Mouse (Mus musculus): ENCODE measurements around the gene Egf. TPM values are rescaled to one million over a fixed set of nuclear protein-coding genes. Genes with fewer than 3 reads are reported as not detected.

Egf gene
- polyA plus RNA-seq, 1 experiment from 2014 or later = 0.54 TPM

GRCm38 (mm10) chr3:129698882-129699281 is 56.2 kb downstream of the Egf start:
- DNase-seq (ENCODE audit: low spot score) = no peak

GRCm38 (mm10) chr3:129698365-129698764 is 56.8 kb downstream of the Egf start:
- no peaks in the 10 kb centered on the region for H3K4me1 ChIP-seq (ENCODE audit: insufficient read depth, low read depth, low read length)
- TF ChIP-seq CTCF (IDR thresholded peaks at IDR 0.05) = no peak
- no peak for TF ChIP-seq EP300 (IDR thresholded peaks at IDR 0.05)
- DNase-seq (ENCODE audit: low spot score) (no peak), ATAC-seq (no peak)
- no peaks in the 10 kb centered on the region for H3K9me3 ChIP-seq (ENCODE audit: low read length)
- no peak overlapping the region for H3K9ac ChIP-seq (replicated peaks; ENCODE audit: low read depth)
- H3K4me3 ChIP-seq (ENCODE audit: low read depth, low read length) = no peak overlapping the region
- H3K36me3 ChIP-seq (ENCODE audit: insufficient read depth, low read length) = no peaks in the 10 kb centered on the region
- H3K27ac ChIP-seq (ENCODE audit: low read length) = no peak overlapping the region
- H3K27me3 ChIP-seq (replicated peaks; ENCODE audit: insufficient read depth, low read length) = no peaks in the 10 kb centered on the region
- H3K4me2 ChIP-seq (replicated peaks; ENCODE audit: low read depth, low read length) = no peak overlapping the region
- WGBS = 86% methylated on average over 6 of the region's 6 CpGs

More at GRCm38 (mm10) chr3:129698882-129699281, 56.2 kb downstream of the Egf start:
- no peak overlapping the region for H3K9ac ChIP-seq (replicated peaks; ENCODE audit: low read depth)
- no peaks in the 10 kb centered on the region for H3K9me3 ChIP-seq (ENCODE audit: low read length)
- H3K4me1 ChIP-seq (ENCODE audit: insufficient read depth, low read depth, low read length) = no peaks in the 10 kb centered on the region
- TF ChIP-seq CTCF (IDR thresholded peaks at IDR 0.05) (no peak), EP300 (IDR thresholded peaks at IDR 0.05) (no peak)
- H3K27ac ChIP-seq (ENCODE audit: low read length) = no peak overlapping the region
- WGBS = 64% methylated on average over 8 of the region's 8 CpGs
- no peak overlapping the region for H3K4me3 ChIP-seq (ENCODE audit: low read depth, low read length)
- no peaks in the 10 kb centered on the region for H3K27me3 ChIP-seq (replicated peaks; ENCODE audit: insufficient read depth, low read length)
- no peak overlapping the region for H3K4me2 ChIP-seq (replicated peaks; ENCODE audit: low read depth, low read length)
- no peaks in the 10 kb centered on the region for H3K36me3 ChIP-seq (ENCODE audit: insufficient read depth, low read length)
- no peak for ATAC-seq

GRCm38 (mm10) chr3:129697691-129698090 is 57.4 kb downstream of the Egf start:
- H3K9me3 ChIP-seq (ENCODE audit: low read length) = no peaks in the 10 kb centered on the region
- H3K27me3 ChIP-seq (replicated peaks; ENCODE audit: insufficient read depth, low read length) = no peaks in the 10 kb centered on the region
- TF ChIP-seq EP300 (IDR thresholded peaks at IDR 0.05) (no peak), CTCF (IDR thresholded peaks at IDR 0.05) (no peak)
- H3K4me1 ChIP-seq (ENCODE audit: insufficient read depth, low read depth, low read length) = no peaks in the 10 kb centered on the region
- H3K4me2 ChIP-seq (replicated peaks; ENCODE audit: low read depth, low read length) = no peak overlapping the region
- DNase-seq (ENCODE audit: low spot score) (no peak), ATAC-seq (no peak)
- no peak overlapping the region for H3K27ac ChIP-seq (ENCODE audit: low read length)
- no peak overlapping the region for H3K9ac ChIP-seq (replicated peaks; ENCODE audit: low read depth)
- no peaks in the 10 kb centered on the region for H3K36me3 ChIP-seq (ENCODE audit: insufficient read depth, low read length)
- 63% methylated on average over 10 of the region's 10 CpGs for WGBS
- H3K4me3 ChIP-seq (ENCODE audit: low read depth, low read length) = no peak overlapping the region

GRCm38 (mm10) chr3:129695943-129696342 is 59.2 kb downstream of the Egf start:
- no peak overlapping the region for H3K4me3 ChIP-seq (ENCODE audit: low read depth, low read length)
- WGBS = 77% methylated on average over 8 of the region's 8 CpGs
- ATAC-seq = no peak

GRCm38 (mm10) chr3:129693581-129693980 is 61.5 kb downstream of the Egf start:
- ATAC-seq (no peak), DNase-seq (ENCODE audit: low spot score) (no peak)
- H3K36me3 ChIP-seq (ENCODE audit: insufficient read depth, low read length) = no peaks in the 10 kb centered on the region
- TF ChIP-seq CTCF (IDR thresholded peaks at IDR 0.05) (no peak), EP300 (IDR thresholded peaks at IDR 0.05) (no peak)
- no peak overlapping the region for H3K9ac ChIP-seq (replicated peaks; ENCODE audit: low read depth)
- no peak overlapping the region for H3K4me2 ChIP-seq (replicated peaks; ENCODE audit: low read depth, low read length)
- no peaks in the 10 kb centered on the region for H3K27me3 ChIP-seq (replicated peaks; ENCODE audit: insufficient read depth, low read length)
- no peaks in the 10 kb centered on the region for H3K4me1 ChIP-seq (ENCODE audit: insufficient read depth, low read depth, low read length)
- no peak overlapping the region for H3K27ac ChIP-seq (ENCODE audit: low read length)
- WGBS = 89% methylated on average over 4 of the region's 4 CpGs
- H3K9me3 ChIP-seq (ENCODE audit: low read length) = no peaks in the 10 kb centered on the region
- H3K4me3 ChIP-seq (ENCODE audit: low read depth, low read length) = no peak overlapping the region

More at GRCm38 (mm10) chr3:129695943-129696342, 59.2 kb downstream of the Egf start:
- Histone ChIP-seq H3K27ac (ENCODE audit: low read length) (no peak overlapping the region), H3K9me3 (ENCODE audit: low read length) (no peaks in the 10 kb centered on the region), H3K9ac (replicated peaks; ENCODE audit: low read depth) (no peak overlapping the region), H3K36me3 (ENCODE audit: insufficient read depth, low read length) (no peaks in the 10 kb centered on the region), H3K27me3 (replicated peaks; ENCODE audit: insufficient read depth, low read length) (no peaks in the 10 kb centered on the region), H3K4me2 (replicated peaks; ENCODE audit: low read depth, low read length) (no peak overlapping the region), H3K4me1 (ENCODE audit: insufficient read depth, low read depth, low read length) (no peaks in the 10 kb centered on the region)
- no peak for DNase-seq (ENCODE audit: low spot score)
- TF ChIP-seq EP300 (IDR thresholded peaks at IDR 0.05) (no peak), CTCF (IDR thresholded peaks at IDR 0.05) (no peak)

GRCm38 (mm10) chr3:129692816-129693215 is 62.3 kb downstream of the Egf start:
- no peak overlapping the region for H3K9ac ChIP-seq (replicated peaks; ENCODE audit: low read depth)
- ATAC-seq (no peak), DNase-seq (ENCODE audit: low spot score) (no peak)
- no peaks in the 10 kb centered on the region for H3K27me3 ChIP-seq (replicated peaks; ENCODE audit: insufficient read depth, low read length)
- H3K9me3 ChIP-seq (ENCODE audit: low read length) = no peaks in the 10 kb centered on the region
- H3K4me2 ChIP-seq (replicated peaks; ENCODE audit: low read depth, low read length) = no peak overlapping the region
- H3K27ac ChIP-seq (ENCODE audit: low read length) = no peak overlapping the region
- H3K4me1 ChIP-seq (ENCODE audit: insufficient read depth, low read depth, low read length) = no peaks in the 10 kb centered on the region
- H3K4me3 ChIP-seq (ENCODE audit: low read depth, low read length) = no peak overlapping the region
- no peaks in the 10 kb centered on the region for H3K36me3 ChIP-seq (ENCODE audit: insufficient read depth, low read length)
- WGBS = 54% methylated on average over 16 of the region's 16 CpGs
- no peak for TF ChIP-seq EP300 (IDR thresholded peaks at IDR 0.05)
- no peak; the same call in 1 of the 2 replicates for TF ChIP-seq CTCF (IDR thresholded peaks at IDR 0.05)

GRCm38 (mm10) chr3:129687429-129687828 is 67.7 kb downstream of the Egf start:
- no peaks in the 10 kb centered on the region for H3K4me1 ChIP-seq (ENCODE audit: insufficient read depth, low read depth, low read length)
- no peaks in the 10 kb centered on the region for H3K27me3 ChIP-seq (replicated peaks; ENCODE audit: insufficient read depth, low read length)
- ATAC-seq (no peak), DNase-seq (ENCODE audit: low spot score) (no peak)
- no peak overlapping the region for H3K4me2 ChIP-seq (replicated peaks; ENCODE audit: low read depth, low read length)
- TF ChIP-seq EP300 (IDR thresholded peaks at IDR 0.05) (no peak), CTCF (IDR thresholded peaks at IDR 0.05) (no peak)
- H3K27ac ChIP-seq (ENCODE audit: low read length) = no peak overlapping the region
- 74% methylated on average over 5 of the region's 5 CpGs for WGBS
- no peak overlapping the region for H3K9ac ChIP-seq (replicated peaks; ENCODE audit: low read depth)
- H3K9me3 ChIP-seq (ENCODE audit: low read length) = no peaks in the 10 kb centered on the region
- H3K4me3 ChIP-seq (ENCODE audit: low read depth, low read length) = no peak overlapping the region
- no peaks in the 10 kb centered on the region for H3K36me3 ChIP-seq (ENCODE audit: insufficient read depth, low read length)
